Mouse (Mus musculus) bone marrow macrophage, adult 2 months (primary cell): Measurements from ENCODE around the gene Dis3l2.

Source experiments
- CTCF ChIP-seq: IDR thresholded peaks from 2 replicates; pipeline ENCODE4 v1.5.1; 2012; ENCODE audit warnings: low read depth, mild to moderate bottlenecking, low read length, moderate library complexity
- POLR2A ChIP-seq: IDR thresholded peaks from 2 replicates; pipeline ENCODE4 v1.6.1; 2012; ENCODE audit warnings: mild to moderate bottlenecking, low read depth, low read length, borderline replicate concordance

DNA sequence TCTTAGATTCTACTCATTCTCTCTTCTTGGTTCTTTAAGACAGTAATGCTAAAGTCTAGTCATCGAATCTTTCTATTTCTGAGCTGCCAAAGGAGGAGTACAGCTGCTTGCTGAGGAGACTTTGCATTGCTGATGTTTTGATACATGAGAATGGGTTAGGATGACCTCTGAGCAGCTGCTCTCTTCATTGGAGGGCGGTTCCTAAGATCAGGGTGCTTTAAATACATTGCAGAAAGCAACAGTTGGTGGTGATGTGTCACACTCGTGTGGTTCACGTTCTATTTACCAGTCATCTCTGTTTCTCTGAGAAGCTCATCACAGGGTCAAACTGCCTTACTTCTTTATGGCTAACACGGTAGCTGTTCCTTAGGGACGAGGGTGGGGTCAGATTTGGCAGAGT lies 54.5 kb downstream of the Dis3l2 start:
- TF ChIP-seq CTCF (no peak), POLR2A (no peak)
